Mouse (Mus musculus): ENCODE measurements at regions not wholly inside any gene's neighbourhood (a gene's known extent, or its start where the extent isn't known, plus 50 kb on each side); places are given as distances from the start of the nearest gene placed in this dataset.
A peak's percentile ranks its signal among the peaks of the same experiment; 100 is the strongest.
"Not testable (repeated sequence)": the region's sequence is repeated elsewhere in the genome, so short reads cannot be mapped to it uniquely, and the experiment has no call there.

GRCm38 (mm10) chr14:18511094-18511493 is 179.4 kb upstream of the Ube2e1 start:
- DNase-seq, result peak; percentile 15 to 37

GRCm38 (mm10) chr14:18508359-18508647 is 176.6 kb upstream of the Ube2e1 start:
- DNase-seq, result no peak

GRCm38 (mm10) chr14:18507582-18508358 is 176.1 kb upstream of the Ube2e1 start:
- DNase-seq, result no peak

GRCm38 (mm10) chr14:18506168-18506567 is 174.5 kb upstream of the Ube2e1 start:
- peak; percentile 5 to 20 for DNase-seq

GRCm38 (mm10) chr14:18500249-18500832 is 168.7 kb upstream of the Ube2e1 start:
- no peak for DNase-seq

GRCm38 (mm10) chr14:18494048-18494447 is 162.4 kb upstream of the Ube2e1 start:
- DNase-seq, result no peak

GRCm38 (mm10) chr14:18486132-18486800 is 154.6 kb upstream of the Ube2e1 start:
- no peak for DNase-seq

- DNase-seq, result no peak
These were observed 153.9 kb upstream of the Ube2e1 start for GRCm38 (mm10) chr14:18485526-18485925.

GRCm38 (mm10) chr14:18476795-18477320 is 145.2 kb upstream of the Ube2e1 start:
- DNase-seq, result no peak

GRCm38 (mm10) chr14:18468611-18469010 is 137.0 kb upstream of the Ube2e1 start:
- DNase-seq, result no peak

- not testable (repeated sequence) for DNase-seq
These were observed 135.2 kb upstream of the Ube2e1 start for GRCm38 (mm10) chr14:18466864-18467263.

GRCm38 (mm10) chr14:18464199-18464598 is 132.5 kb upstream of the Ube2e1 start:
- not testable (repeated sequence) for DNase-seq

- DNase-seq, result no peak
These were observed 131.7 kb upstream of the Ube2e1 start for GRCm38 (mm10) chr14:18463230-18463873.

- no peak for DNase-seq
These were observed 130.7 kb upstream of the Ube2e1 start for GRCm38 (mm10) chr14:18462381-18462780.

GRCm38 (mm10) chr14:18448666-18449065 is 117.0 kb upstream of the Ube2e1 start:
- DNase-seq, result no peak

GRCm38 (mm10) chr14:18444492-18444891 is 112.8 kb upstream of the Ube2e1 start:
- DNase-seq, result peak; percentile 27 to 33

GRCm38 (mm10) chr14:18428968-18429367 is 97.3 kb upstream of the Ube2e1 start:
- DNase-seq, result not testable (repeated sequence)

- no peak for DNase-seq
These were observed 94.2 kb upstream of the Ube2e1 start for GRCm38 (mm10) chr14:18425887-18426286.

- DNase-seq, result no peak
These were observed 85.2 kb upstream of the Ube2e1 start for GRCm38 (mm10) chr14:18416839-18417238.

- no peak for DNase-seq
These were observed 84.7 kb upstream of the Ube2e1 start for GRCm38 (mm10) chr14:18416319-18416718.

GRCm38 (mm10) chr14:18398953-18399352 is 67.3 kb upstream of the Ube2e1 start:
- DNase-seq, result no peak

GRCm38 (mm10) chr14:18396206-18396764 is 64.6 kb upstream of the Ube2e1 start:
- no peak for DNase-seq

Measured in kidney, postnatal 4 days (tissue).